Mouse (Mus musculus) olfactory bulb, adult 2 months (tissue): ENCODE measurements around the gene Arl5b. TPM values are rescaled to one million over a fixed set of nuclear protein-coding genes. Genes with fewer than 3 reads are reported as not detected.

Experiments
- H3K27ac ChIP-seq: fragments of 200-500 bp; 2 replicates; pipeline ENCODE4 v1.5.1; 2012; ENCODE audit warnings: low read depth, low read length; ENCODE audit not compliant: insufficient read depth
- H3K4me1 ChIP-seq: fragments of 200-500 bp; 2 replicates; pipeline ENCODE4 v1.6.1; 2012; ENCODE audit warnings: low read length; ENCODE audit not compliant: control insufficient read depth, insufficient read depth
- H3K4me3 ChIP-seq: fragments of 200-500 bp; 2 replicates; pipeline ENCODE4 v1.5.1; 2012; ENCODE audit warnings: mild to moderate bottlenecking, low read depth, low read length, moderate library complexity; ENCODE audit not compliant: insufficient read depth
- CTCF ChIP-seq: fragments of 200-500 bp; IDR thresholded peaks from 2 replicates; pipeline ENCODE4 v1.5.1; 2012; ENCODE audit warnings: low read depth, mild to moderate bottlenecking, low read length, moderate library complexity; ENCODE audit not compliant: insufficient read depth
- POLR2A ChIP-seq: fragments of 200-500 bp; IDR thresholded peaks from 2 replicates; pipeline ENCODE4 v1.6.1; 2012; ENCODE audit warnings: mild to moderate bottlenecking, low read depth, low read length, moderate library complexity; ENCODE audit not compliant: insufficient read depth
- WGBS: fragments of 180-500 bp; shearing (Covaris S2); methylation state at CpG from one replicate; pipeline ENCODE4 v1.1.7; 2018; 5-methylcytosine and 5-hydroxymethylcytosine counted together
- polyA plus RNA-seq: library from polyadenylated mRNA; stranded (reverse); fragments of >200 nt; gene quantifications from 2 replicates; pipeline ENCODE4 v1.2.4, GENCODE M21; 2012; ENCODE audit warnings: low replicate concordance; ENCODE audit not compliant: missing spikeins, insufficient read depth, insufficient read length

The Arl5b gene
- polyA plus RNA-seq, 1 experiment: not detected

- no peak overlapping the region for H3K27ac ChIP-seq
- no peaks in the 10 kb centered on the region for H3K4me1 ChIP-seq
- no peak for TF ChIP-seq POLR2A
- TF ChIP-seq CTCF: no peak
- H3K4me3 ChIP-seq: no peak overlapping the region
- 38% methylated on average over 3 of the region's 3 CpGs for WGBS
Measured at GRCm38 (mm10) chr2:15096514-15097090, 47.4 kb downstream of the Arl5b start.

DNA sequence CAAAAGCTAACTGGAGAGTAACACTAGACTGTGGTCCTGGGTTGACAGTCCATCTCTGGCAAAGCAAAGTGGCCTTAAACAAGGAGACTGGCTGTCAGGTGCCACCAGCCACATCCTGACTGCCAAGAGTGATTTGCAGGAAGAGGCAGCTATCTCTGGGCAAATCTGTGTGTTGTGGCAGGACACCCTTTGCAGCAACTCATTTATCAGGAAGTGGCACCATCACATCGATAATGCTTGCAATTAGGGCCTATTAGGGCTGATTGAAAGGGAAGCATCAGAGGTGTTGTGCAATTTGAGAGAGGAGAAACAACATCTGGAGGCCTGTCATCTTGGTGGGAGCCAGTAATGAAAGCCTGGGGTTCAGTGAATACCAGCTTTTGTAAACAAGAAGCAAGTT is 55.2 kb downstream of the Arl5b start:
- H3K4me1 ChIP-seq: no peaks in the 10 kb centered on the region
- WGBS: 58% methylated on average over 1 of the region's 1 CpGs

DNA sequence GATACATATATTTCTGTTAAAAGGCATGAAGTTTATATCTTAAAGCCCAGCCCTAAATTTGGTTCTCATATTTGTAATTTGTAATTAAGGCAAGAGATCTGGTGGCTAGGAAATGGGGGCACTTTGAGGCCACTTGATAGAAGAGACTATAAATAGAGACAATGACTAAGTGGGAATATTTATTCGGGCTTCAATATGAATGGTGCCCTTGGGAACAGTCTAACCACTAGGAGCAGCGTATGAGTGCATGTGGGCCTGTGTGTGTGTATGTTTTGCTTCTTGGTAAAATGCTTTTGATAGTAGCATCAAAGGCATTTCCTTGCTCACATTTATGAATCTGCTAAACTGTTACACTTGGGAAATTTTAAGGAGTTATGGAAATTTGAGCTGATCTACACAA is 62.1 kb downstream of the Arl5b start:
- Histone ChIP-seq H3K4me3 (no peak overlapping the region), H3K4me1 (no peaks in the 10 kb centered on the region), H3K27ac (no peak overlapping the region)
- WGBS: 68% methylated on average over 2 of the region's 2 CpGs
- TF ChIP-seq CTCF: no peak
- no peak for TF ChIP-seq POLR2A

More for the DNA sequence above, 55.2 kb downstream of the Arl5b start:
- Histone ChIP-seq H3K4me3 (no peak overlapping the region), H3K27ac (no peak overlapping the region)
- no peak for TF ChIP-seq CTCF
- TF ChIP-seq POLR2A: no peak

DNA sequence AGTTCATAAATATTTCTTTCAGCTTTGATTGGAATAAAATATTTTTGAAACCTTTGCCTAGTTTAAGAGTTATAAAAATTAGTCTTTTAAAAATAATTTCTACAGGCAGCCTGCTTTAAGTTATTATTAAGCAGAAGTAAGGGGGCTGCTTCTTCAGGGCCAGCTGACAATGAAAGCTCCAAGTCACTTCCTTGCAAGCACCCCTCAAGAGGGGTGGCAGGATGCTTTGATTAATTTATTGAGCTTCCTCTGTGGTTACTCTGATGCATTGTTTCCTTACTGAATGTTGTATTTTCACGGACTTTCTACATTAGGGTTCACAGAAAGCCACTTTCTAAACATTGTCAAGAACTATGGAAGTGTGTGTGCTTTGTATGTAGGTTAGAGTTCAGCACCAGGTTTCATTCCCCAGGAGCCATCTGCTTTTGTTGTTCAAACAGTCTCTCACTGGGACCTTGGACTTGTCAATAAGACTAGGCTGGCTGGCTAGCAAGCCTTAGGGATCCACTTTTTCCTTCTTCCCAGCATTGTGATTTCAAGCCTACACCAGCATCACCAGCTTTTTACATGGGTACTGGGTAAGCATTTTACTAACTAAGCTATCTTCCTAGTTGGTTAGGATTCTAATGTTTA is 62.7 kb downstream of the Arl5b start:
- Histone ChIP-seq H3K27ac (no peak overlapping the region), H3K4me1 (no peaks in the 10 kb centered on the region), H3K4me3 (no peak overlapping the region)
- 65% methylated on average over 1 of the region's 1 CpGs for WGBS
- TF ChIP-seq POLR2A (no peak), CTCF (no peak)

DNA sequence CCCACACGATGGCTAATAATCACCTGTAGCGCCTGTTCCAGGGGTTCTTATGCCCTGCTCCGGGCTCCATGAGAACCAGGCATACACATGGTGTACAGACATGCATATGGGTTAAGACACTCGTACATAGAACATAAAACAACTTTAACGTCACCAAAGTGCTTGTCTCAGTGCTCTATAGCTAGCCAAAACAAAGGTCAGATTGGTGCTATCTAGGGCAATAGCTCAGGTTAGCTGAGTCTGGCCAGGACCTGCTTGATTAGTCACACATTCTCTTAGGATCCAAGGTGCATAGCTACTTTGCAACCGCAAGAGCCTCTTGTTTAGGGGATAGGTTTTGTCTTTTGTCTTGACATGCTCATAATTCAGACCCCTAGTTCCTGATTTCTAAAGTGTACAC is 63.5 kb downstream of the Arl5b start:
- TF ChIP-seq POLR2A (no peak), CTCF (no peak)
- Histone ChIP-seq H3K4me3 (no peak overlapping the region), H3K27ac (no peak overlapping the region), H3K4me1 (no peaks in the 10 kb centered on the region)
- WGBS: 93% methylated on average over 6 of the region's 6 CpGs

DNA sequence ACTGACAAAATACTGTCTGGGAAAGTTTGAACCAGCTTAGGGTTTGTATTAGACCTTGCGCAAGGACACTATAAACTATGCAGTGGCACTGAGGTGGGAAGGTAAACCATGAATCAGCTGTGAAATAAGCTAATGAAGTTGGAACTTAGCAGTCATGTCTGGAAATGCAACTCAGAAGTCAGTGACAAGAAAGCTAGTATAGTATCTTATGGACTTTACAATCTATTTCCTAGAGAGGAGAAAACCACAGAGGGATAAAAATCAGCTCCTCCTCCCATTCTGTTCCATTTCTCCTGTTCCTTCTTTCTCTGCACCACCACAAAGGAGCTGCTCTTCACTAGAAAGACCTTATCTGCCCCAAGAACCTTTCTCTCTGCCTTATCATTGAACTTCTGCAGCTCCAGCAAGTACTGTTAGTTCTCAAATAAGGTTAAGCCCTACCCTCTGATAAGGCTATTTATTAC is 72.1 kb downstream of the Arl5b start:
- 100% methylated on average over 1 of the region's 1 CpGs for WGBS
- H3K27ac ChIP-seq: no peak overlapping the region
- no peaks in the 10 kb centered on the region for H3K4me1 ChIP-seq
- no peak overlapping the region for H3K4me3 ChIP-seq
- no peak for TF ChIP-seq POLR2A
- no peak for TF ChIP-seq CTCF

Other genes starting within 250 kb of the Arl5b start
- not detected in 2 replicates for gene Nsun6, start 5.7 kb downstream of the Arl5b start, polyA plus RNA-seq